Mouse (Mus musculus) lung, adult 2 months (tissue): ENCODE data around the gene Kat5. TPM values are rescaled to one million over a fixed set of nuclear protein-coding genes. Genes with fewer than 3 reads are reported as not detected.

ENCODE experiments used
- DNase-seq: peaks from one replicate; pipeline ENCODE4 v3.0.0; 2022
- H3K4me1 ChIP-seq: fragments of 200-500 bp; 2 replicates; pipeline ENCODE4 v1.6.1; 2011; ENCODE audit warnings: low read length; ENCODE audit not compliant: control insufficient read depth, insufficient read depth
- H3K4me3 ChIP-seq: fragments of 200-500 bp; replicated peaks from 2 replicates; pipeline ENCODE3; 2011; ENCODE audit warnings: low read depth, mild to moderate bottlenecking, control low read depth, low read length; ENCODE audit errors: extremely low read depth
- CTCF ChIP-seq: fragments of 200-500 bp; IDR thresholded peaks from 2 replicates; pipeline ENCODE4 v1.5.1; 2011; ENCODE audit warnings: mild to moderate bottlenecking, low read length, control low read depth; ENCODE audit not compliant: insufficient read depth
- POLR2A ChIP-seq: fragments of 200-500 bp; IDR thresholded peaks from 2 replicates; pipeline ENCODE4 v1.6.1; 2011; ENCODE audit warnings: low read depth, mild to moderate bottlenecking, control low read depth, low read length, borderline replicate concordance; ENCODE audit errors: extremely low read depth
- WGBS: fragments of 180-500 bp; shearing (Covaris S2); methylation state at CpG from one replicate; pipeline ENCODE4 v1.1.7; 2018; 5-methylcytosine and 5-hydroxymethylcytosine counted together
- polyA plus RNA-seq: library from polyadenylated mRNA; depleted of rRNA; stranded (reverse); fragments of >200 nt; gene quantifications from 2 replicates; pipeline ENCODE4 v1.2.3, GENCODE M21; 2012

The Kat5 gene
- polyA plus RNA-seq, 1 experiment: 75.7 TPM

DNA sequence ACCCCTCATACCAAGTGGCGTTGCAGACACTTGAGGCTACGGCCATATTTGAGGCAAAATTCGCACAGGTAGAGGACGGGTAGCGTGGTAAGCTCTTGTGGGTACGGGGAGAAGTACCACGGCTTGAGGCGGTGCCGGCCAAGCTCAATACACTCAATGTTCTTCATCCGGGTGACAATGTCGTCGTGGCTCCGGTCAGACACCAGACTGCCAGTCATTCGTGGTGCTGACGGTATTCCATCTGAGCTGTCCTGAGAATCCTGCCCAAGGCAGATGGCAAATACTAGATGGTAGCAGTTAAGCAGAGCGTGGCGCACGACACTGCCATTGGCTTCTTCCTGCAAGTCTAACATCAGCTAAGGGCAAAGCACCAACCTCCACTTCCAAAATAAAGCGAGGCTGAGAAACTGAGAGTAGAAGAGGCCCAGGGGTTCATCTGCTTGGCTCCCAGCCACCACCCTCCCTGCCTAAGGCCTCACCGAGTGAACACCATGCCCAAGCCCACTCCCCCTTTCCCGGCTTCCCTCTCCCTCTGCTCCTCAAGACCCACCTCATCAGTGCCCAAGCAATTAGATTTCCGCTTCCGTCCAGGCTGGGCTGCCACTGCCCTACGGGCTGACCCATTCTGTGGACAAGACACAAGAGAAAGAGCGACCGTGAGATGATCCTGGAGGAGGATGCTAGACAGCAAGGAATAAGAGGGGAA lies 2.2 kb downstream of the Kat5 start:
- no peak overlapping the region for H3K4me3 ChIP-seq
- TF ChIP-seq CTCF: no peak
- TF ChIP-seq POLR2A: no peak
- no peak for DNase-seq
- WGBS: 94% methylated on average over 26 of the region's 26 CpGs
- peaks cover 9% of the 10 kb centered on the region; the same call in 1 of the 2 replicates for H3K4me1 ChIP-seq

DNA sequence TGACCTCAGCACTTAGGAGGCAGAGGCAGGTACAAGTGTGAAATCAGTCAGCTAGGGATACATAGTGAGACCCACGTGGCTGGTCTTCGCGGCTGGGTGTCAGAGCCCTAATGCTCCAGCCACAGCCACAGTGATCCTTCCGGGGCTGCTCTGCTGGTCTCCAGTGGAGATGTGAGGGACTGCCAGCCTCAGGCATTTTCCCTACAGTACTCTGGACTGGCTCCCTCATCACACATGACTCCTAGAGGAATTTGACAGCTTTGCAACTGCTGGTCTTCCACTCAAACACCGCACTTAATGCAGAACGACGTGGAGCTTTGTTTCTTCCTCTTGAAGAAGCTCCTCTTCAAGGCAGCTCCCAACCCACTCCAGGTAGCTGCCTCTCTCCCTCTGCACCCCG lies 3.8 kb downstream of the Kat5 start:
- no peak for DNase-seq
- 76% methylated on average over 8 of the region's 8 CpGs for WGBS

DNA sequence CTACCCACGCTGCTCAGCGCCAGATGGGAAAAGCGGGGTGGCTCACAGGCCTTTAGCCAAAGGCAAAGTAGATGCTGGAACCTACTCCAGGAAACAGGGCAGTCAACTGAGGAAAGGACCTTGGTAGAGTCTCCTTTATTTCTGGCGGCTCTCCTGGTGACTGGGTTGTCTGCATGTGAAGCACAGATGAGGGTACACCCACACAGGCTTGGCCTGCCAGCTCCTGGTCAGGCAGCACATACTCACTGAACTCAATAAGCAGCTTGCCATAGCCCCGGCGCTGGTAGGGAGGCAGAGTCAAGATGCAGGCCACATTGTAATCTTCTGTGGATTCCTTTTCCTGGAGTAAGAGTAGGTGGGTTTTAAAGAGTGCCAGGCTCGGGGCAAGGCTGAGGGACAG lies 4.9 kb downstream of the Kat5 start:
- Histone ChIP-seq H3K4me3 (no peak overlapping the region), H3K4me1 (peaks cover 13% of the 10 kb centered on the region)
- DNase-seq: no peak
- 88% methylated on average over 7 of the region's 7 CpGs for WGBS
- TF ChIP-seq CTCF (no peak), POLR2A (no peak)

More for the DNA sequence above, 3.8 kb downstream of the Kat5 start:
- Histone ChIP-seq H3K4me1 (peaks cover 15% of the 10 kb centered on the region), H3K4me3 (no peak overlapping the region)
- no peak for TF ChIP-seq POLR2A
- no peak for TF ChIP-seq CTCF

DNA sequence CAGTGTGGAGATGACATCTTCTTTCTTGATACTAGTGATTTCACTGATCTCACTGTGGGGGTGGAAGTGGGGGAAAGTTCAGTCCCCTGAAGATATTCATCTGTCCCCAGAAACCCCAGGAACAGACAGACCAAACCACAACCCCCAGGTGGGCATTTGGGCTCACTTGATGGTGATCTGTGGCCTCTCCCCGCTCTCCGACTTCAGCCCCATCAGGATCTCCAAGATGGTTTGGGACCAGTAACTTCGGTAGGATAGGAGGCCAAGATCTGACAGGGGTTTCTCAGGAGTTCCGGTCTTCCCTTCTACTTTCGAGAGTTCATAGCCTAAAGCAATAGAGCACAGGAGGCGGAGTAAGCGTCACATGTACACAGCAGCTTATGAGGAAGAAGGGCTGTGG lies 6.4 kb downstream of the Kat5 start:
- DNase-seq: no peak
- 85% methylated on average over 7 of the region's 7 CpGs for WGBS
- H3K4me1 ChIP-seq: peaks cover 9% of the 10 kb centered on the region
- TF ChIP-seq POLR2A (no peak), CTCF (no peak)
- no peak overlapping the region for H3K4me3 ChIP-seq

DNA sequence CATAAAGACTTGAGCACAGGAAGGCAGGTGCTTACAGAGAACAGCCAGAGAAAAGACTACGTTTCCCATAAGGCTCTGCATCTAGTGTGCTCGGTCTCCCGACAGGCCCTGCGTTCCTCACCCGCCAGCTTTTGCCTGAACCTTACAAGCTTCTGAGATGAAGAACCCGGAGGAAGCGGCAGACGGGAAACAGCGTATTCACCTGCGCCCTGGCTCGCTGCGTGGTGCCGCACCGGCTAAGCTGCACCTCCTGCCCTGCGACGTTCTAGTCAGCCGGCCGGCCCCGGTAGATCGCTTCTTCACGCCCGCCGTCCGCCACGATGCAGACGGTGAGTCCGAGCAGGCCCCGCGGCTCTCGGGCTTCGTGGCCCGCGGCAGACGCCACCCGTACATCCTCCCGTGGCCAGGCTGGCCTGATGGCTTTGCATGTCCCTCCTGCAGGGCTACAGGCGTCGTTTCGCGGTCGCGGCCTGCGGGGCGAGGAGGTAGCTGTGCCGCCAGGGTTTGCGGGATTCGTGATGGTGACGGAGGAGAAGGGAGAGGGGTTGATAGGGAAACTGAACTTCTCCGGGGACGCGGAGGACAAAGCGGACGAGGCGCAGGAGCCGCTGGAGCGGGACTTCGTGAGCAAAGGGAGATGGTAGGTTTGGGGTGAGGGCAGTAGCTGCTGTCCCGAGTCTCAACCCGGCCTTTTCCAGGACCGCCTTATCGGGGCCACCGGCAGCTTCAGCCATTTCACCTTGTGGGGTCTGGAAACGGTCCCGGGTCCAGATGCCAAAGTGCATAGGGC lies 8.1 kb downstream of the Kat5 start, which contains the start of gene Rnaseh2c:
TSS of gene Rnaseh2c (plus strand) at position 122 of the 790 bp plus-strand sequence.
- peaks cover 9% of the 10 kb centered on the region for H3K4me1 ChIP-seq
- WGBS: under 1% methylated on average over 64 of the region's 64 CpGs
- peak; percentile 64 for DNase-seq

DNA sequence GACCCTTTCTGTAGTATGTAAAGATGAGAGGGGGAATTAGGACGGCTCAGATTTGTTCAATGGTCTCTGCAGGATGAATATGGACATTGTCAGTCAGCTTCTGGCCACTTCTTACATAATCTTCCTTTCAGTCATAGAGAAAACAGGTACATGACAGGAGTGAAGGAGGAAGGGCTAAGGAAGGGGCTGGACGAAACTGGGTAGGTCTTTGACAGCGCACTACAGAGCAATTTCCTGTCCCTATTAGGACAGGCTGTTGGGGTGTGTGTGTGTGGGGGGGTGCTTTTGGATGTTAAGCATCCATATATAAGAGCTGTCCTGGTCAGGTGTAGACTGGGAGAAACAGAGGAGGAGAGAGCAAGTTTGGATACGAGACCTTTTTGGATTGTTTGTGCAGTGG lies 10.8 kb downstream of the Kat5 start:
- 70% methylated on average over 4 of the region's 4 CpGs for WGBS
- H3K4me3 ChIP-seq: no peak overlapping the region

More for the DNA sequence above, 8.1 kb downstream of the Kat5 start, which contains the start of gene Rnaseh2c:
- H3K4me3 ChIP-seq: peak within 1 kb of the TSS; percentile 63
- peak; percentile 42; the same call in 1 of the 2 replicates for TF ChIP-seq POLR2A
- no peak for TF ChIP-seq CTCF

DNA sequence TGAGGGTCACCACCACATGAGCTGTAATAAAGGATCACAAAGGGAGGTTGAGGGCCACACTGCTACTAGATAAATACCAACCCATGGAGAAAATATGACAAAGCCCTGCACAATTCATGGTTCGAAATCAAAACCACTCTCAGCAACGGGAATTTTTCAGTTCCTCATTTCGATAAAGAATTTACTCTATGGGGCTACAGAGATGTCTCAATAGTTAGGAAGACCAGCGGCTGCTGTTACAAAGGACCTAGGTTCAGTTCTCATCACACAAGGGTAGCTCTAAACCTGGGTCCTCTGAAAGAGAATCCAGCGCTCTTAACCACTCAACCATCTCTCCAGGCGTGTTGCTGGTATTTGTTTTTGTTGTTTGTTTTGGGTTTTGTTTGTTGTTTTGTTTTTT lies 18.1 kb downstream of the Kat5 start:
- H3K4me1 ChIP-seq: no peaks in the 10 kb centered on the region
- DNase-seq: no peak
- no peak overlapping the region for H3K4me3 ChIP-seq
- no peak for TF ChIP-seq POLR2A
- no peak for TF ChIP-seq CTCF
- WGBS: 79% methylated on average over 6 of the region's 6 CpGs

More for the DNA sequence above, 10.8 kb downstream of the Kat5 start:
- no peak for DNase-seq
- TF ChIP-seq CTCF: no peak
- TF ChIP-seq POLR2A: no peak
- H3K4me1 ChIP-seq: peaks cover 9% of the 10 kb centered on the region

DNA sequence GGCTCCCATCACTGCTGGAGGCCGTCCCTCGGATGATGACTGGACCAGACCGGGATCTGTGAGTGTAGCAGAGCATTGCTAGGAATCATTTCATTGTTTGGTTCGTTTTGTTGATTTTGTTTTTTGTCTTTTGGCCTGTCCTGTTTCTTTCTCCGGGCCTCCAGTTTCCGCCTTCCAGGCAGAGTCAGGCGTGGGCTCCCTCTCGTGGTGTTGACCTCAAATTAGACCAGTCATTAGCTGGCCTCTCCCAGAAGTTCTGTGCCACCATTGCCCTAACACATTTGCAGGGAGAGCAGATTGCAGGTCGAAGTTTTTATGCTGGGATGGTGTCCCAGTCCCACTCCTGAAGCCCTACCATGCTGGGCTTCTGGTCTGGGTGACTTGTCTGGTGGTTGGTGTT lies 20.9 kb downstream of the Kat5 start:
- TF ChIP-seq POLR2A (no peak), CTCF (peak; percentile 16; the same call in 1 of the 2 replicates)
- WGBS: 57% methylated on average over 9 of the region's 9 CpGs
- no peak for DNase-seq
- Histone ChIP-seq H3K4me1 (no peaks in the 10 kb centered on the region), H3K4me3 (no peak overlapping the region)

DNA sequence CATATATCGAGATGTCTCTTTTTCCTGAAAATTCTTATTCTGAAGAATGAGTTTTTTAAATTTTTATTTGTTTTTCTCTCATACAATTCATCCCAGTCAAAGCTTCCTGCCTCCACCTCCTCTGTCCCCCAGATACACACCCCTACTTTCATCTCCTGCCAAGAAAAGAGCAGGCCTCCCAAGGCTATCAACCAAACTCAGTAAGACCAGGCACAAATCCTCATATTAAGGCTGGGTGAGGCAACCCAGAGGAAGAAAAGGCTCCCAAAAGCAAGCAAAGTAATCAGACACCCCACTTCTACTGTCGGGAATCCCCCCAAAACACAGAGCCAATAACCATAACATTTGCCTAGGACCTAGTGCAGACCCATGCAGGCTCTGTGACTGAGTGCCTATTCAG lies 28.0 kb downstream of the Kat5 start:
- no peak for DNase-seq
- TF ChIP-seq POLR2A: no peak
- TF ChIP-seq CTCF: no peak
- H3K4me1 ChIP-seq: no peaks in the 10 kb centered on the region
- 65% methylated on average over 2 of the region's 2 CpGs for WGBS
- no peak overlapping the region for H3K4me3 ChIP-seq

DNA sequence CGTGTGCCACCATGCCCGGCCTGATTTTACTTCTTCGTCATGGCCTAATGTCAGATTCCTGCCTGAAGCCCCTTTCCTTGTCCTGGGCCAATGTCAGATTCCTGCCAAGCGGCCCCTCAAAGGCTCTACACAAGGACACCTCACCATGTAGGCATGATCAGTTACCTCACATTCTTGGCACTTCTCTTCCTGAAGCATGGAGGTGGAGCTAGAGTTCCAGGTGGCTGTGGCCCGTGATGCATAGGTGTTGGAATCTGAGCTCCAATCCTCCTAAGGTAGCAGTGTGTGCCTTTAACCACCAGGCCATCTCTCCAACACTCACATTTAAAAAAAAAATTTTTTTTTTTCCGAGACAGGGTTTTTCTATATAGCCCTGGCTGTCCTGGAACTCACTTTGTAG lies 29.3 kb downstream of the Kat5 start:
- DNase-seq: no peak
- no peak for TF ChIP-seq CTCF
- TF ChIP-seq POLR2A: no peak
- 86% methylated on average over 6 of the region's 6 CpGs for WGBS
- H3K4me3 ChIP-seq: no peak overlapping the region
- no peaks in the 10 kb centered on the region for H3K4me1 ChIP-seq
